Mouse (Mus musculus): ENCODE measurements around the gene Lbp.

Gene Lbp

GRCm38 (mm10) chr2:158313089-158313488 is 6.8 kb downstream of the Lbp start:
- DNase-seq (ENCODE audit: low read depth), result peak; percentile 73

- DNase-seq (ENCODE audit: low read depth), result peak; percentile 72
Measured at GRCm38 (mm10) chr2:158316371-158316770, 10.1 kb downstream of the Lbp start.

GRCm38 (mm10) chr2:158317026-158317425 is 10.7 kb downstream of the Lbp start:
- DNase-seq (ENCODE audit: low read depth), result peak; percentile 72

GRCm38 (mm10) chr2:158321596-158321995 is 15.3 kb downstream of the Lbp start:
- DNase-seq (ENCODE audit: low read depth), result no peak

GRCm38 (mm10) chr2:158322845-158323244 is 16.6 kb downstream of the Lbp start:
- peak; percentile 89 for DNase-seq (ENCODE audit: low read depth)

GRCm38 (mm10) chr2:158324531-158325190 is 18.4 kb downstream of the Lbp start:
- no peak for DNase-seq (ENCODE audit: low read depth)

GRCm38 (mm10) chr2:158325609-158326008 is 19.3 kb downstream of the Lbp start:
- DNase-seq (ENCODE audit: low read depth), result no peak

GRCm38 (mm10) chr2:158334356-158334755 is 28.1 kb downstream of the Lbp start:
- DNase-seq (ENCODE audit: low read depth), result peak; percentile 56

GRCm38 (mm10) chr2:158337698-158338097 is 31.4 kb downstream of the Lbp start:
- no peak for DNase-seq (ENCODE audit: low read depth)

- DNase-seq (ENCODE audit: low read depth), result peak; percentile 88
Measured at GRCm38 (mm10) chr2:158339948-158340564, 33.8 kb downstream of the Lbp start.

- no peak for DNase-seq (ENCODE audit: low read depth)
Measured at GRCm38 (mm10) chr2:158341324-158341723, 35.0 kb downstream of the Lbp start.

GRCm38 (mm10) chr2:158343495-158343894 is 37.2 kb downstream of the Lbp start:
- DNase-seq (ENCODE audit: low read depth), result no peak

- DNase-seq (ENCODE audit: low read depth), result no peak
Measured at GRCm38 (mm10) chr2:158346467-158346866, 40.2 kb downstream of the Lbp start.

GRCm38 (mm10) chr2:158347868-158348267 is 41.6 kb downstream of the Lbp start:
- DNase-seq (ENCODE audit: low read depth), result peak; percentile 84

- no peak for DNase-seq (ENCODE audit: low read depth)
Measured at GRCm38 (mm10) chr2:158352801-158353520, 46.7 kb downstream of the Lbp start.

GRCm38 (mm10) chr2:158354348-158355114 is 48.2 kb downstream of the Lbp start:
- peak; percentile 26 for DNase-seq (ENCODE audit: low read depth)

GRCm38 (mm10) chr2:158355238-158355637 is 48.9 kb downstream of the Lbp start:
- DNase-seq (ENCODE audit: low read depth), result no peak

GRCm38 (mm10) chr2:158356121-158356520 is 49.8 kb downstream of the Lbp start:
- no peak for DNase-seq (ENCODE audit: low read depth)

- no peak for DNase-seq (ENCODE audit: low read depth)
Measured at GRCm38 (mm10) chr2:158359757-158360620, 53.7 kb downstream of the Lbp start.

GRCm38 (mm10) chr2:158360873-158361677 is 54.8 kb downstream of the Lbp start:
- DNase-seq (ENCODE audit: low read depth), result peak; percentile 92

Measured in naive thymus-derived CD4-positive, alpha-beta T cell, adult 2 months (primary cell).